Mouse (Mus musculus) limb, embryonic 14.5 days (tissue): ENCODE results near the gene Ephb1. TPM values are rescaled to one million over a fixed set of nuclear protein-coding genes. Genes with fewer than 3 reads are reported as not detected.
A peak's percentile ranks its signal among the peaks of the same experiment; 100 is the strongest.

Source experiments
- ATAC-seq: fragments of 200-750 bp; cut with Nextera tagmentation; 2 replicates; pipeline ENCODE4 v1.8.0; 2017; ENCODE audit warnings: low read depth, moderate number of reproducible peaks, moderate TSS enrichment; ENCODE audit not compliant: low FRiP score
- DNase-seq: peaks from one replicate; pipeline ENCODE4 v3.0.0-alpha.2; 2015; ENCODE audit warnings: low spot score
- H3K27ac ChIP-seq: fragments of 300-500 bp; sonication (generic); replicated peaks from 2 replicates; pipeline ENCODE4 v1.5.1; 2014; ENCODE audit warnings: low read depth, mild to moderate bottlenecking, low read length, moderate library complexity, mixed read lengths
- H3K27me3 ChIP-seq: fragments of 300-500 bp; sonication (generic); 2 replicates; pipeline ENCODE4 v1.6.1; 2014; ENCODE audit warnings: low read length, mixed read lengths; ENCODE audit not compliant: control insufficient read depth, insufficient read depth
- H3K36me3 ChIP-seq: fragments of 300-500 bp; sonication (generic); 2 replicates; pipeline ENCODE4 v1.6.1; 2014; ENCODE audit warnings: mild to moderate bottlenecking, low read length, moderate library complexity, mixed read lengths; ENCODE audit not compliant: control insufficient read depth, insufficient read depth
- H3K4me1 ChIP-seq: fragments of 300-500 bp; sonication (generic); 2 replicates; pipeline ENCODE4 v1.6.1; 2014; ENCODE audit warnings: antibody characterized with exemption, low read length, mixed read lengths; ENCODE audit not compliant: control insufficient read depth, insufficient read depth
- H3K4me2 ChIP-seq: fragments of 300-500 bp; sonication (generic); replicated peaks from 2 replicates; pipeline ENCODE4 v1.6.1; 2014; ENCODE audit warnings: low read depth, mild to moderate bottlenecking, low read length, moderate library complexity; ENCODE audit not compliant: severe bottlenecking
- H3K4me3 ChIP-seq: fragments of 300-500 bp; sonication (generic); replicated peaks from 2 replicates; pipeline ENCODE4 v1.5.1; 2014; ENCODE audit warnings: low read length
- H3K9ac ChIP-seq: fragments of 300-500 bp; sonication (generic); 2 replicates; pipeline ENCODE4 v1.6.1; 2014; ENCODE audit warnings: mild to moderate bottlenecking, low read depth, low read length, moderate library complexity; ENCODE audit not compliant: severe bottlenecking
- H3K9me3 ChIP-seq: fragments of 300-500 bp; sonication (generic); 2 replicates; pipeline ENCODE4 v1.6.1; 2016; ENCODE audit warnings: low read length; ENCODE audit not compliant: control insufficient read depth
- POLR2A ChIP-seq: fragments of 200-500 bp; IDR thresholded peaks from 2 replicates; pipeline ENCODE4 v1.8.0; 2012; ENCODE audit warnings: inconsistent platforms, mild to moderate bottlenecking, moderate library complexity, borderline replicate concordance; ENCODE audit not compliant: insufficient read depth, insufficient read length; ENCODE audit errors: extremely low read depth
- WGBS: fragments of 180-500 bp; shearing (Covaris S2); extraction: QIAGEN DNeasy Blood & Tissue Kit; methylation state at CpG from one replicate; pipeline ENCODE4 v1.1.7; 2014; 5-methylcytosine and 5-hydroxymethylcytosine counted together
- microRNA-seq: library from miRNA; unstranded; fragments of <30 nt; microRNA quantifications from one replicate; pipeline ENCODE4, GENCODE M21; 2016
- polyA plus RNA-seq, 2 experiments: library from polyadenylated mRNA; depleted of rRNA in 1 of 2; stranded (reverse) in 1 of 2; unstranded in 1 of 2; fragments of >200 nt; fragmentation: Nextera tagmentation in 1 of 2; extraction: Ambion mirVana in 1 of 2; gene quantifications; 2 replicates each; pipeline versions ENCODE4 v1.2.1 to v1.2.3; 2012 to 2014

Gene Ephb1
- polyA plus RNA-seq, 2 experiments: 4.1 TPM

- Histone ChIP-seq H3K27ac (no peak overlapping the region), H3K4me3 (no peak overlapping the region), H3K27me3 (no peaks in the 10 kb centered on the region), H3K4me1 (no peaks in the 10 kb centered on the region), H3K4me2 (no peak overlapping the region), H3K9me3 (no peaks in the 10 kb centered on the region), H3K9ac (no peak overlapping the region), H3K36me3 (no peaks in the 10 kb centered on the region)
- ATAC-seq: no peak
- no peak for DNase-seq
- WGBS: 96% methylated on average over 1 of the region's 1 CpGs
- no peak for TF ChIP-seq POLR2A
Observed at GRCm38 (mm10) chr9:101897851-101898250, 456.6 kb downstream of the Ephb1 start.

DNA sequence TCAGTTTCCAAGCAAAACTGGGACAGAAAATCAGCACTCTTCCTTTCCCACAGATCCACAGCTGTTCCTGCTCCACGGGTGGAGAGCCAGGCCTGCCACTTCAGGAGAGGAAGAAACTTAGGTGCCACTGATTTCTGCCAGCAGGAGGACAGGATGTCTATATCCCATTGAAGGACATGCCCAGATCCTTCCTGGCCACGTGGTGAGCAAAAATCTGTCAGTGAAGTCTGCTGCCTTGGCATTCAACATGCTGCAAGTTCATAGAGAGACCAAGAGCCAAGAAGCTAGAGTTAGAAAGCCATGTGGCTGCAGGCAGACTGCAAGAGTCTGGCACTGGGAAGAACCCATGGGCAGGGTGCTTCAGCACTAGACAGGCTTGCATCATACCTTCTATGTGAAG lies 471.2 kb downstream of the Ephb1 start:
- 61% methylated on average over 2 of the region's 2 CpGs for WGBS
- ATAC-seq (no peak), DNase-seq (no peak)
- Histone ChIP-seq H3K4me2 (no peak overlapping the region), H3K9me3 (no peaks in the 10 kb centered on the region), H3K9ac (no peak overlapping the region), H3K4me3 (no peak overlapping the region), H3K4me1 (no peaks in the 10 kb centered on the region), H3K27me3 (no peaks in the 10 kb centered on the region), H3K27ac (no peak overlapping the region), H3K36me3 (no peaks in the 10 kb centered on the region)
- no peak for TF ChIP-seq POLR2A

- 58% methylated on average over 11 of the region's 11 CpGs for WGBS
- Histone ChIP-seq H3K4me2 (no peak overlapping the region), H3K27me3 (no peaks in the 10 kb centered on the region), H3K4me1 (no peaks in the 10 kb centered on the region), H3K4me3 (no peak overlapping the region), H3K27ac (no peak overlapping the region), H3K9me3 (no peaks in the 10 kb centered on the region), H3K9ac (no peak overlapping the region), H3K36me3 (no peaks in the 10 kb centered on the region)
- DNase-seq (peak; percentile 13), ATAC-seq (no peak)
- no peak for TF ChIP-seq POLR2A
Observed at GRCm38 (mm10) chr9:101877109-101877987, 477.1 kb downstream of the Ephb1 start.

GRCm38 (mm10) chr9:101875306-101875705 lies 479.2 kb downstream of the Ephb1 start:
- no peak overlapping the region for H3K27ac ChIP-seq
- no peaks in the 10 kb centered on the region for H3K9me3 ChIP-seq
- TF ChIP-seq POLR2A: no peak
- no peak overlapping the region for H3K9ac ChIP-seq
- DNase-seq (no peak), ATAC-seq (no peak)
- H3K4me2 ChIP-seq: no peak overlapping the region
- H3K4me3 ChIP-seq: no peak overlapping the region
- no peaks in the 10 kb centered on the region for H3K27me3 ChIP-seq
- no peaks in the 10 kb centered on the region for H3K4me1 ChIP-seq
- WGBS: 76% methylated on average over 1 of the region's 1 CpGs
- no peaks in the 10 kb centered on the region for H3K36me3 ChIP-seq

Small RNA genes within 50 kb of the gene (microRNA-seq; reads per million reads assigned to microRNA genes)
- gene Mir7243: not detected

Other genes with a start within 250 kb of the Ephb1 start
- gene Ky, start 151.1 kb upstream of the Ephb1 start, polyA plus RNA-seq (2012; rRNA removed): 3.1 and 3.2 TPM in 2 replicates
- gene Ky, start 151.1 kb upstream of the Ephb1 start, polyA plus RNA-seq (2014; fragmentation: Nextera tagmentation; extraction: Ambion mirVana): 0.69 and 1.2 TPM in 2 replicates